In genomic region chr13:7373559-7373958, GRCm38 (mm10) we compare ENCODE assay signal across 26 mouse cellular contexts.
A peak's percentile ranks its signal among the peaks of the same experiment; 100 is the strongest.
DNase-seq lines count a peak whose midpoint lies in the region; ATAC-seq lines count a peak whose summit lies in the region.
"Had no signal": no experiment of that assay in that cellular context is flagged by ENCODE, and none has a peak within 500 bp of the region (broad histone marks: within the 10 kb centered on the region; RNA-seq: fewer than 3 reads in every experiment).

No protein-coding gene starts in this region.

- intact Hi-C loops in left cerebral cortex, postnatal 14 days (cut with DNase I) = no loop called here

- no peak overlapping the region for H3K4me2 ChIP-seq in neural tube, embryonic 11.5 days (ENCODE audit: low read depth)
- no peak overlapping the region for H3K4me2 ChIP-seq in neural tube, embryonic 15.5 days
- H3K4me2 ChIP-seq in midbrain, embryonic 14.5 days (ENCODE audit: low read length) = no peak overlapping the region
- H3K4me2 ChIP-seq: embryonic facial prominence, embryonic 13.5 days; heart, embryonic 13.5 days; lung, embryonic 14.5 days had no signal

- no peaks in the 10 kb centered on the region for H3K27me3 ChIP-seq in neural tube, embryonic 11.5 days (ENCODE audit: control insufficient read depth, insufficient read depth, low read length)
- H3K27me3 ChIP-seq in neural tube, embryonic 15.5 days (replicated peaks) = no peaks in the 10 kb centered on the region
- no peaks in the 10 kb centered on the region for H3K27me3 ChIP-seq in midbrain, embryonic 14.5 days (ENCODE audit: control insufficient read depth, insufficient read depth, low read length)
- H3K27me3 ChIP-seq: embryonic facial prominence, embryonic 13.5 days; heart, embryonic 13.5 days had no signal

- no peak overlapping the region for H3K4me3 ChIP-seq in neural tube, embryonic 11.5 days (ENCODE audit: low read depth, low read length)
- no peak overlapping the region for H3K4me3 ChIP-seq in neural tube, embryonic 15.5 days (replicated peaks)
- H3K4me3 ChIP-seq in midbrain, embryonic 14.5 days (replicated peaks; ENCODE audit: low read depth, low read length) = no peak overlapping the region
- H3K4me3 ChIP-seq: embryonic facial prominence, embryonic 13.5 days; heart, embryonic 13.5 days; hindbrain, embryonic 10.5 days had no signal

- no peaks in the 10 kb centered on the region for H3K36me3 ChIP-seq in neural tube, embryonic 11.5 days (ENCODE audit: control insufficient read depth, insufficient read depth, low read length)
- H3K36me3 ChIP-seq in neural tube, embryonic 15.5 days = no peaks in the 10 kb centered on the region
- H3K36me3 ChIP-seq in midbrain, embryonic 14.5 days (ENCODE audit: control insufficient read depth, insufficient read depth, low read length) = no peaks in the 10 kb centered on the region
- H3K36me3 ChIP-seq: embryonic facial prominence, embryonic 13.5 days; heart, embryonic 13.5 days; hindbrain, embryonic 10.5 days had no signal

- no peaks in the 10 kb centered on the region for H3K4me1 ChIP-seq in neural tube, embryonic 11.5 days (ENCODE audit: control insufficient read depth, insufficient read depth, low read length)
- H3K4me1 ChIP-seq in neural tube, embryonic 15.5 days = no peaks in the 10 kb centered on the region
- no peaks in the 10 kb centered on the region for H3K4me1 ChIP-seq in midbrain, embryonic 14.5 days (ENCODE audit: control insufficient read depth, insufficient read depth, low read length)
- H3K4me1 ChIP-seq: embryonic facial prominence, embryonic 13.5 days; heart, embryonic 13.5 days; hindbrain, embryonic 10.5 days had no signal

- no peak overlapping the region for H3K9ac ChIP-seq in neural tube, embryonic 11.5 days (ENCODE audit: low read length)
- no peak overlapping the region for H3K9ac ChIP-seq in neural tube, embryonic 15.5 days (replicated peaks)
- H3K9ac ChIP-seq in midbrain, embryonic 14.5 days (replicated peaks; ENCODE audit: low read length) = no peak overlapping the region
- H3K9ac ChIP-seq: embryonic facial prominence, embryonic 13.5 days; forebrain, postnatal 0 days; heart, embryonic 13.5 days; liver, embryonic 14.5 days; lung, embryonic 14.5 days had no signal

- WGBS in neural tube, embryonic 11.5 days = 39% methylated on average over 8 of the region's 8 CpGs
- WGBS in neural tube, embryonic 15.5 days = 24% methylated on average over 8 of the region's 8 CpGs
- WGBS in midbrain, embryonic 14.5 days = 25% methylated on average over 8 of the region's 8 CpGs

- H3K9me3 ChIP-seq in neural tube, embryonic 11.5 days (ENCODE audit: control insufficient read depth, low read length) = no peaks in the 10 kb centered on the region
- 0 out of 2 replicates have a peak, but pooled peaks cover 2% of the 10 kb centered on the region for H3K9me3 ChIP-seq in neural tube, embryonic 15.5 days (replicated peaks)
- H3K9me3 ChIP-seq in midbrain, embryonic 14.5 days (ENCODE audit: control insufficient read depth, low read length) = peaks cover 5% of the 10 kb centered on the region
- H3K9me3 ChIP-seq: embryonic facial prominence, embryonic 13.5 days; heart, embryonic 13.5 days had no signal

- ATAC-seq in neural tube, embryonic 11.5 days (ENCODE audit: insufficient read depth, low FRiP score, low TSS enrichment) = peak; percentile 83
- ATAC-seq in neural tube, embryonic 15.5 days (ENCODE audit: low FRiP score) = no peak
- peak; percentile 37; the same call in 1 of the 2 replicates for ATAC-seq in midbrain, embryonic 14.5 days (ENCODE audit: low FRiP score, low TSS enrichment)
- ATAC-seq: forebrain, postnatal 0 days; intestine, postnatal 0 days had no signal

- peak; percentile 14 for DNase-seq in neural tube, embryonic 11.5 days (ENCODE audit: low spot score)
- DNase-seq in embryo, embryonic 11 days = peak; percentile 5
- DNase-seq in midbrain, embryonic 14.5 days = peak; percentile 62
- no peak for DNase-seq in left cerebral cortex, postnatal 14 days (ENCODE audit: low spot score in 2 of 2)
- no peak for DNase-seq in ovary, postnatal 14 days (ENCODE audit: low spot score)
- DNase-seq: adrenal gland, postnatal 36 days; B cell, adult 2 months; cerebellum, adult 2 months; cerebellum, postnatal 14 days; forebrain, postnatal 0 days; gastrocnemius, postnatal 10 days; heart, postnatal 10 days; kidney, adult 9 months; kidney, postnatal 10 days; layer of hippocampus, adult 9-11 months; liver; lung, embryonic 14.5 days; lung, postnatal 14 days; thymus, adult 2 months; thymus, postnatal 36 days had no signal

- H3K27ac ChIP-seq in neural tube, embryonic 11.5 days (ENCODE audit: low read depth, low read length) = no peak overlapping the region
- H3K27ac ChIP-seq in neural tube, embryonic 15.5 days (replicated peaks) = no peak overlapping the region
- no peak overlapping the region for H3K27ac ChIP-seq in midbrain, embryonic 14.5 days (replicated peaks; ENCODE audit: low read depth, low read length)
- H3K27ac ChIP-seq: embryonic facial prominence, embryonic 13.5 days; heart, embryonic 13.5 days; hindbrain, embryonic 10.5 days; liver, embryonic 14.5 days had no signal

Comparison
In these comparisons a context has a peak if more than half of its experiments do, and no peak if none do; other contexts are left out.
1. DNase-seq: peak in neural tube, embryonic 11.5 days (single experiment), embryo, embryonic 11 days (single experiment) and midbrain, embryonic 14.5 days (single experiment); none in left cerebral cortex, postnatal 14 days (0 of 2) and ovary, postnatal 14 days (single experiment).